Mouse (Mus musculus) cerebellum, adult 9-11 months (tissue): ENCODE measurements at regions not wholly inside any gene's neighbourhood (a gene's known extent, or its start where the extent isn't known, plus 50 kb on each side); places are given as distances from the start of the nearest gene placed in this dataset.
A peak's percentile ranks its signal among the peaks of the same experiment; 100 is the strongest.
"Not testable (repeated sequence)": the region's sequence is repeated elsewhere in the genome, so short reads cannot be mapped to it uniquely, and the experiment has no call there.

Source experiments
- DNase-seq: peaks from one replicate; pipeline ENCODE4 v3.0.0; 2022

DNA sequence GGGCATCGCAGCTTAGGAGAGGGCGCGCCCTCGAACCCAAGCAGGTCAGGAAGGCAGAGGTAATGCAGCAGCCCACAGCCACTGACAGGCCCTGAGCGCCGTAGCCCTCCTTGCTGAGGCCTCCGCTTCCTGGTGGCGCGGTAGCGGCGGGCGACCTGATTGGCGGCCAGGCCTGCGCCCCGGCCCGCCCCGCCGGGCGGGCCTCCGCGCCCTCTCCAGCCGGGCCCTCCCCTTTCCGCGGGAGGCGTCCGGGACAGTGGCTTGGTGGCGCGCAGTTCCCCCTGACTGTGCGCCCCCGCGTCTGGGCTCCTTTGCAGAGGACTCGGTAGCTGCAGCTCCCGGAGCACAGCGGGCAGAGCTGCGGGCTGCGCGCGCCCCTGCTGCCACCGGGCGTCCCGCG, 242.1 kb downstream of the Gm21863 start:
- not testable (repeated sequence) for DNase-seq

DNA sequence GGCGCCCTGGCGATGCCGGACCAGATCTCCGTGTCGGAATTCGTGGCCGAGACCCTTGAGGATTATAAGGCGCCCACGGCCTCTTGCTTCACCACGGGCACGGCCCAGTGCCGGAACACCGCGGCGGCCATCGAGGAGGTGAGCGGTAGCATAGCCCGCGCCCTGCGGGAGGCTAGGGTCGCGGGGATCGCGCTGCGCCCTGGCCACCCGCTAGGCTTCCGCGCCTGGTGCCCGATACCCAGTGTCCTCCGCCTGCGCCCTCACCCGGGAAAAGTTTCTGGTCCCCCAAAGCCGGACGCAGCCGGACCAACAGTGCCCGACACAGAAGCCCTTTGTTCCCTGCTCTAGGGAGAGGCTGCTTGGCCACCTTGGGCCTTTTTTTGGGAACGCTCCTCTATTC, 242.6 kb downstream of the Gm21863 start:
- not testable (repeated sequence) for DNase-seq

DNA sequence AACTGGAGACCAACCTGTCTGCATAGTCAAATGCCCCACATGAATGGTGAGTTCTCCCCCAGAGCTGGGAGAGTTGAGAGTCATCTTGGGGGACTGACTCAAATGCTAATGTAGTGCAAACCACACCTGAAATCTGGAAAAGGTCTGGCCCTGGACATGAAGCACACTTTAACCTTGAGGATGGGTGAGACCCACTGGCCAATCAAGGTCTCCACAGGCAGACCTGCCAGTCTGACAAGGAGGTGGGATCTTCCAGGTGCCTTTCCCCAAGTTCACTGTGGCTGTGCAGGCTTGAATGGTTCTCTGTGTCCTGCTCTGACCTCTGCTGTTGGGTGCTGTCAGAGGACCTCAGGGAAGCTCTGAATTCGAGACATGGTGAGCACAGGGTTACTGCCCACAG, 269.6 kb downstream of the Gm21863 start:
- not testable (repeated sequence) for DNase-seq

DNA sequence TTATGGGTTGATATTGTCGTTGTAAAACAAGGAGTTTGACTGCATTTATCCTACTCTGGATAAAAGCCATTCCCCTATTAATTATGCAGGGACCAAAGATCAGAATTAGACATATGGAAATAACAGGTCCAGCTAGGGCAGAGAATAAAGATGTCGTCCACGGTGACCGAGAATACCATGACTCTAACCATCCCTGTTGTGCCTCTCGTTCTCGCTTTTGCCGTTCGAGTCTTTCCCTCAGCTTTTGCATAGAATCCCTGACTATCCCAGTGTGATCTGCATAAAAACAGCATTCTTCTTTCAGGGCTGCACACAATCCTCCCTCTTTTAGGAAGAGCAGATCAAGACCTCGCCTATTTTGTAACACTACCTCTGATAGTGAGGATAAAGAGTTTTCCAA, 272.5 kb downstream of the Gm21863 start:
- not testable (repeated sequence) for DNase-seq

DNA sequence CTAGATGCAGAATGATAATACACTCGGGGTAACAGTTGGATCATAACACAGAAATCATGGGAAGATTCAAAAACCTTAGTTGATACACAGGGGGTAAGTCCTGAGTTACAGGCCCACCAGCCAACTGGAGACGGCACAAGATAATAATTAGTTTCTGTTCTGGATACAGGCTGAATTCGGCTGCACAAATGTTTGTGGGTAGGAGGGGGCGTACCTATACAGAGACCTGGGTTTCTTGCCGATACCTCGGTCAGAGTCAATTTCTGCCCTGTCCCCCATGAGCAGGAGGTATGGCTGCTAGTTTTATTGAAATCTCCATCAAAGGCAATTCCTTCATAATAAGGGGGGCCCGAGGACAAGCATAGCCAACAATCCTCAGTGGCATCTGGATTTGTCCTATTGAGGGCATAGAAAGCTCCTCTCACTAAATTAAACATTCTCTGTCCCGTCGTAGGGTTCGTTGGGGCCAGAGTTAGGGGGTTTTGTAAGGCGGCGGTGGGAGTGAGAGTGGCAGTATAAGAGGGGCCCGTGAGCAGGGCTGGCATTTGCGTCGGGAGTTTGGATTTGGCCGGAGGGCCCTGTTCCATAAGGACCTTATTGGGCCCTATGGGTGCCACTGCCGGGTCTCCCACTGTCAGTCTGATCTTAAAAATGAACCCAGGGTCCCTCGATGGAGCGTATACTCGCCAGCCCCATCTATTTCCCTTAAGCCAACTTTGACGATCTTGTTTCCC, 273.3 kb downstream of the Gm21863 start:
- not testable (repeated sequence) for DNase-seq

DNA sequence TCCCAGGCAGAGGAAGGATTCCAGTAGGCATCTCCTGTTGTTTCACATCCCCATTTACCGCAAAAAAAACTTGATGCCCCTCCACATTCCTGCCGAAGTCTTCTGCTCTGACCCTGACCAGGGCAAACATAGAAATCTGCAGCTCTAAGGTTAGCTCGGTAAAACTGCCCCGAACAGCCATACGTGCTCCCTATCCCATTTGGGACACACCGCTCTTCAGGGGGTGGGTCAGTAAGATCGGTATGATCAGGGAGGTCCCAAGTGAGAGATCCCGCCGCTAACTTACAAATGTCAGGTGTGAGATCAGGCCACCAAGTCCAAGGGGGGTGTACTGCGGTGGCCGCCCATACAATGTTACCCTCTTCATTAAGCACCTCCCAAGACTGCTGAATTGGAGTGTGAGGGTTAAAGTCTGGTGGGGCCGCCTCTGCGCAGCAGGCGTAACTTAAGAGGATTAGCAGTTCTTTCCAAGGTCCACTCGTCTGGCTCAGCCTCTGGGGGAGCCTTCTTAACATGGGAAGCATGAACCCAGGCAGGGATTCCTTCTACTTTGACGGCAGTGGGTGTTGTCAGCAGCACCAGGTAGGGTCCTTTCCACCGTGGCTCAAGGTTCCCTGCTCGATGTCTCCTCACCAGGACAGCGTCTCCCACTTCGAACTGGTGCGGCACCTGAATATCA, 274.2 kb downstream of the Gm21863 start:
- not testable (repeated sequence) for DNase-seq

DNA sequence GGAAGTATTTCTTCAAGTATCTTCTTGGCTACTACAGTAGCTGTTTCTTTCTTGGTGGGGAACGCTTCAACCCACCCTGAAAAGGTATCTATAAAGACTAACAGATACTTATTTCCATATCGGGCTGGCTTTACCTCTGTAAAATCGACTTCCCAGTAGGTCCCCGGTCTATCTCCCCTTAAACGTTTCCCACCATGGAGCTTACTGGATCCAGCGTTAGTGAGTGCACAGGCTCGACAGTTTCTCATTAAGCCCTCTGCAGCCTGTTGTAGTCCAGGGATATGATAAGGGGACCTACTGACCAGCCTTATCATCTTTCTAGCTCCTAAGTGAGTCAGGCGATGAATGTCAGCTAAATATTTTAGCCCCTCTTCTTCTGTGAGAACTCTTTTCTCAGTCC, 275.1 kb downstream of the Gm21863 start:
- DNase-seq = not testable (repeated sequence)

DNA sequence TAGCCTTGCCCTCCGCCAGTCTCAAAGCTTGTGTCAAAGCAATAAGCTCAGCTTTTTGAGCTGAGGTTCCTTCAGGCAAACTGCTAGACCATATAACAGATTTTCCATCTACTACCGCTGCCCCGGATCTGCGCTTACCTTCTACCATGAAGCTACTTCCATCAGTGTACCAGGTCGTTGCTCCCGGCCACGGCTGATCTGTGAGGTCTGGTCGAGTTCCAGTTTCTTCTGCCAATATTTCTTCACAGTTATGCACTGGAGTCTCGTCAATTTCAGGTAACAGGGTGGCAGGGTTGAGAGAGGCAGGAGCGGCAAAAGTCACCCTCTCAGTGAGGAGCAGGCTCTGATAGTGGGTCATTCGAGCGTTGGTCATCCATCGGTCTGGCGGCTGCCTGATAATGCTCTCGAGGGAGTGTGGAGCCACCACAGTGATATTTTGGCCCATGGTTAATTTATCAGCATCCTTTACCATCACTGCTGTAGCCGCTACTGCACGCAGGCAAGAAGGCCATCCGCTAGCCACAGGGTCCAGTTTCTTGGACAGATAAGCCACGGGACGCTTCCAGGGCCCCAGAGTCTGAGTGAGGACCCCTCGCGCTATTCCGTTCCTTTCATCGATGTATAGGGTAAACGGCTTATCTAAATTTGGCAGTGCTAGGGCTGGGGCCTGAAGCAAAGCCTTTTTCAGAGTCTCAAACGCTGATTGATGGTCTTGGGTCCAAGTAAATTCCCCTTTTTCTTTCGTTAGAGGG, 276.0 kb downstream of the Gm21863 start:
- DNase-seq = no peak

DNA sequence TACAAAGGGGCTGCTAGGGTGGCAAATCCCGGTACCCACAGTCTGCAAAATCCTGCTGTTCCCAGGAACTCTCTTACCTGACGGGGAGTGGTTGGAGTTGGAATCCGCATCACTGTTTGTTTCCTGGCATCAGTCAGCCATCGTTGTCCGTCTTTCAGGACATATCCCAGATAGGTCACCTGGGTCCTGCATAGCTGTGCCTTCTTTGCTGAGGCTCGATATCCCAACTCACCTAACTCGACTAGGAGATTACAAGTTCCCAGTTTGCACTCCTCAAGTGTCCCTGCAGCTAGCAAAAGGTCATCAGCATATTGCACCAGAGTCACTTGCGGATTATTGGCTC, 276.6 kb downstream of the Gm21863 start:
- no peak for DNase-seq

DNA sequence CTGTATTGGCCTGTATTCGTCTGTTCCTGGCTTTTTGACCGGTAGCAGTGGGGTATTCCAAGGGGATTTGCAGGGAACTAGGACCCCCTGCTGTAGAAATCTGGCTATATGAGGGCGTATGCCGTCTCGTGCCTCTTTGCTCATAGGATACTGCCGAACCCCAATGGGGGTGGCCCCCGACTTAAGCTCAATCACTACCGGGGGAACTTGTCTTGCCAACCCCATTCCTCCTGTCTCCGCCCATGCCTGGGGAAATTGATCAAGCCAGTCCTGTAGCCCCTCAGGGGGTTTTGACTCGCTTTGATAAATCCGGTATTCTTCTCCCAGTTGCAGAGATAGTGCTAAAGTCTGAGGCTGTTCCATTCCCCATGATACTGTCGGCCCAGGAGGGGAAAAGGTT, 277.2 kb downstream of the Gm21863 start:
- peak; percentile 4 for DNase-seq

DNA sequence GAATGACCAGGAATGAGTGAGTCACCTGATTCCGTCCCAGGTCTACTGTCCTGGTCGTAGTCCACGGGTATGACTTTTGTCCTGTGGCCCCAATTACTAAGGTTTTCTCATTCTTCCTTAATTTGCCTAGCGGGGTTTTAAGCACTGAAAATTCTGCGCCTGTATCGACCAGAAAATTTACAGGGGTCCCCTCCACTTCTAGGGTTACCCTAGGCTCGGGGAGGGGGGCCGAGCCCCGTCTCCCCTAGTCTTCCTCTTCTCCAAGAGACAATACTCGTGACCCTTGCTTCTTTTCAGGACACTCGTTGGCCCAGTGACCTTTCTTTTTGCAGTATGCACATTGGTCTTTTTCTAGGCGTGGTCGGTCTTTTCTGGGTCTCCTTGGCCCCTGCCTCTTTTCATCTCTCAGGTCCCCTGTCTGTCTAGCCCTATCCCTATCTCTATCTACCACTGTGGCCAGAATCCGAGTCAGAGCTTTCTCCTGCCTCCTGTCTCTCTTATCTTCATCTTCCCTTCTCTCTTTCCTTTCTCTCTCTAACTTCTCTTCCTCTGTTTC, 277.8 kb downstream of the Gm21863 start:
- DNase-seq = no peak

DNA sequence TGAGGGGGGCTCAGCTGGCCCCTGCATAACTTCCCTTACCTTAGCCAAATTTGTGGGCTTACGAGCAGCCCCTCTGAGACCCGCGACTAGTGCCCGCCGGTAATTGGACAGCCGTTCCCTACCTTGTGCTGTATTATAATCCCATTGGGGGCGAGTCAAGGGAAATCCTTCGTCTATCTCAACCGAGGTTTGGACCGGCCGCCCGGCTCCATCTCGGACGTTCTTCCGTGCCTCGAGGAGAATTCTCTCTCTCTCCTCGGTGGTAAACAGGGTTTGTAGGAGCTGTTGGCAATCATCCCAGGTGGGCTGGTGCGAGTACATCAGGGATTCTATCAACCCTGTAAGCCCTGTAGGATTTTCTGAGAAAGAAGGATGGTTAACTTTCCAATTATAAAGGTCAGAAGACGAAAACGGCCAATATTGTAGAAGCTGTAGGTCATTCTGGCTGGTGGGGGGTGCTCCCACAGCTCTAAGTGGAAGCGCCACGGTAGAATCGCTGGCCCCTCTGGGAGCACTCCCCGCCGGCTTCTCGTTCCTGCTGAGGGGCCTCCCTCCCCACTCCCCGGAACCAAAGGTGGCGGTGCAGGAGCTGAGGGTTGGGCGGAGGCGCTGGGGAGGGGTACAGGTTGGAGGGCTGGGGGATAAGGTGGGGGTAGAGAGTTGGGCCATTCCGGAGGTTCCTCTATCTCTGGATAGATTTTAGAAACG, 278.6 kb downstream of the Gm21863 start:
- peak; percentile 3 for DNase-seq

DNA sequence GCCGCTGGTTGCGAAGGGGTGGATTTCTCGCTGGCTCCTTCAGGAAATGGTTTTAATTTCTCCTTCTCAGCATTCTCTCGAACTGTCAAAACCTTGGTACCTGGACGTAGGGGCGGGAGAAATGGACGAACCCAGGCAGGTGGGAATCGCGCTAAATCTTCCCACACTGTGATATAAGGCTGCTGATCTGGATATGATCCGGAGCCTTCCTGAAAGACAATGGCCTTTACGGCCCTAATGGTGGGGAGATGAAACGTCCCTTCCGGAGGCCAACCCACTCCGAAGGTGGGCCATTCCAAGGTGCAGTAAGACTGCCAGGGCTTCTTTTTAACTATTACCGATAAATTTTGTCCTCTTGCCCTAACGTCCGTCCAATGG, 279.1 kb downstream of the Gm21863 start:
- no peak for DNase-seq

DNA sequence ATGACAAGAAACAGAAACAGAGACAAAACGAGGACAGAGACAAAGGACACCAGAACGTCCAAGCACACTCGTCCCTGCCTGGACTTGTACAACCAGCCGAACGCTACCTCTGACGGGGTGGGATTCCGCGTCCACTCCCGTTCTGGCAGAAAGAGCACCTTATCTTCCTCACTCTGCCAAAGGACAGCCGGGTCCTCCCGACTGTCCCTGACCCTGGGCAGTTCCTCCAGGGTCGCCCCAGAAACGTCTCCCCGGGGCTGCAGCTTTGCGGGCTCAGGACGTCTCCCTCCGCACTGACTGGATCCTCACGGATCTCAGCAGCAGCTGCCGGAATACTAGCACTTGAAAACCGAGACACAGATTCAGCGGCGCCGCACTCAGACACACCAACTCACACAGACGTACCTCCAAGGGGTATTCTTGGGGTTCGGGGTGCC, 279.6 kb downstream of the Gm21863 start:
- DNase-seq = peak; percentile 3
